Mouse (Mus musculus) cerebellum, postnatal 25 days (tissue): ENCODE results near the gene Hist1h4d.
"Not testable (repeated sequence)": the region's sequence is repeated elsewhere in the genome, so short reads cannot be mapped to it uniquely, and the experiment has no call there.

Source experiments
- DNase-seq, 2 experiments: peaks; one replicate each; pipeline ENCODE4 v3.0.0; 2021; ENCODE audit warnings: mixed read lengths in 2 of 2

Hist1h4d gene

GRCm38 (mm10) chr13:23551931-23552914 is 29.2 kb upstream of the Hist1h4d start:
- no peak for DNase-seq

GRCm38 (mm10) chr13:23552962-23553361 is 28.4 kb upstream of the Hist1h4d start, which contains the start of gene Hist1h1d:
Gene Hist1h1d, plus strand, starts transcription at chr13:23553262.
- DNase-seq: no peak

- DNase-seq: no peak
Measured at GRCm38 (mm10) chr13:23554393-23554792, 27.0 kb upstream of the Hist1h4d start.

- DNase-seq: peak; percentile 77 to 83
Measured at GRCm38 (mm10) chr13:23554925-23555838, 26.2 kb upstream of the Hist1h4d start.

- peak; percentile 64 to 77 for DNase-seq
Measured at GRCm38 (mm10) chr13:23555839-23556416, 25.5 kb upstream of the Hist1h4d start.

- DNase-seq: no peak
Measured at GRCm38 (mm10) chr13:23556906-23557305, 24.5 kb upstream of the Hist1h4d start.

GRCm38 (mm10) chr13:23560699-23561098 is 20.7 kb upstream of the Hist1h4d start:
- DNase-seq: not testable (repeated sequence)

GRCm38 (mm10) chr13:23561531-23561882 is 19.9 kb upstream of the Hist1h4d start:
- DNase-seq: not testable (repeated sequence)

GRCm38 (mm10) chr13:23561883-23562659 is 19.3 kb upstream of the Hist1h4d start, which contains the start of gene Hist1h3e:
Gene Hist1h3e, minus strand, starts transcription at chr13:23562369.
- DNase-seq: peak; percentile 92

- DNase-seq: peak in 1 of 2 experiments; percentile 39
Measured at GRCm38 (mm10) chr13:23562699-23563462, 18.5 kb upstream of the Hist1h4d start.

GRCm38 (mm10) chr13:23564482-23564881 is 16.9 kb upstream of the Hist1h4d start:
- DNase-seq: no peak

GRCm38 (mm10) chr13:23570261-23571021 is 11.0 kb upstream of the Hist1h4d start:
- not testable (repeated sequence) for DNase-seq

- DNase-seq: peak; percentile 65 to 82
Measured at GRCm38 (mm10) chr13:23571022-23571503, 10.3 kb upstream of the Hist1h4d start, which contains the start of the genes Hist1h2ae and Hist1h2bg. Gene Hist1h2ae, minus strand, starts transcription at chr13:23571220. Gene Hist1h2bg, plus strand, starts transcription at chr13:23571396.

- DNase-seq: not testable (repeated sequence)
Measured at GRCm38 (mm10) chr13:23571504-23572217, 9.7 kb upstream of the Hist1h4d start.

GRCm38 (mm10) chr13:23572218-23573033 is 9.0 kb upstream of the Hist1h4d start:
- no peak for DNase-seq

GRCm38 (mm10) chr13:23573034-23573897 is 8.1 kb upstream of the Hist1h4d start:
- not testable (repeated sequence) for DNase-seq

GRCm38 (mm10) chr13:23573898-23574524 is 7.4 kb upstream of the Hist1h4d start, which contains the start of the genes Hist1h2bf and Hist1h2ad:
Gene Hist1h2bf, minus strand, starts transcription at chr13:23574196.
Gene Hist1h2ad, plus strand, starts transcription at chr13:23574381.
- peak; percentile 72 to 82 for DNase-seq
